Mouse (Mus musculus) heart, adult 2 months (tissue): ENCODE data around the gene Odf2l.

Experiments used
- CTCF ChIP-seq: fragments of 200-600 bp; IDR thresholded peaks from 2 replicates; pipeline ENCODE4 v1.8.1; 2022; ENCODE audit warnings: antibody characterized with exemption, mild to moderate bottlenecking, moderate library complexity
- EP300 ChIP-seq: fragments of 200-500 bp; IDR thresholded peaks from 2 replicates; pipeline ENCODE4 v1.6.1; 2011; ENCODE audit warnings: low read depth, low read length, control low read depth; ENCODE audit not compliant: insufficient read depth
- POLR2A ChIP-seq: fragments of 200-500 bp; IDR thresholded peaks from 2 replicates; pipeline ENCODE4 v1.6.1; 2011; ENCODE audit warnings: mild to moderate bottlenecking, low read depth, low read length, control low read depth; ENCODE audit not compliant: insufficient read depth

- TF ChIP-seq POLR2A (no peak), CTCF (no peak), EP300 (no peak)
These were observed 40.1 kb downstream of the Odf2l start for GRCm38 (mm10) chr3:145158441-145158840.
